Mouse (Mus musculus) testis, postnatal 10 days (tissue): Measurements from ENCODE around the gene Gm15446.
"Not testable (repeated sequence)": the region's sequence is repeated elsewhere in the genome, so short reads cannot be mapped to it uniquely, and the experiment has no call there.

Experiments
- DNase-seq: peaks from one replicate; pipeline ENCODE4 v3.0.0; 2021; ENCODE audit warnings: low spot score

The Gm15446 gene

GRCm38 (mm10) chr5:109923261-109924071, at the start of gene Gm15446:
Gene Gm15446, plus strand, starts transcription at chr5:109923400.
- DNase-seq: peak; percentile 90

GRCm38 (mm10) chr5:109924129-109924528, 929 bp downstream of the Gm15446 start:
- DNase-seq: not testable (repeated sequence)

- no peak for DNase-seq
These were observed 1.7 kb downstream of the Gm15446 start for GRCm38 (mm10) chr5:109924936-109925335.

- DNase-seq: no peak
These were observed 27.1 kb downstream of the Gm15446 start for GRCm38 (mm10) chr5:109950281-109950680.

GRCm38 (mm10) chr5:109980743-109981142, 57.5 kb downstream of the Gm15446 start:
- DNase-seq: not testable (repeated sequence)
